Mouse (Mus musculus) testis, adult 2 months (tissue): ENCODE measurements around the gene Gprasp1. TPM values are rescaled to one million over a fixed set of nuclear protein-coding genes. Genes with fewer than 3 reads are reported as not detected.
"Not testable (repeated sequence)": the region's sequence is repeated elsewhere in the genome, so short reads cannot be mapped to it uniquely, and the experiment has no call there.

ENCODE experiments used
- H3K27ac ChIP-seq: fragments of 200-500 bp; 2 replicates; pipeline ENCODE4 v1.5.1; 2012; ENCODE audit warnings: low read depth, low read length; ENCODE audit not compliant: control insufficient read depth, insufficient read depth
- H3K27me3 ChIP-seq: fragments of 200-500 bp; 2 replicates; pipeline ENCODE4 v1.6.1; 2012; ENCODE audit warnings: mild to moderate bottlenecking, low read length, moderate library complexity; ENCODE audit not compliant: control insufficient read depth, insufficient read depth
- H3K36me3 ChIP-seq: fragments of 200-500 bp; 2 replicates; pipeline ENCODE4 v1.6.1; 2012; ENCODE audit warnings: mild to moderate bottlenecking, low read length; ENCODE audit not compliant: control insufficient read depth, insufficient read depth
- H3K4me1 ChIP-seq: fragments of 200-500 bp; 2 replicates; pipeline ENCODE4 v1.6.1; 2012; ENCODE audit warnings: low read length; ENCODE audit not compliant: control insufficient read depth, insufficient read depth
- H3K4me3 ChIP-seq: fragments of 200-500 bp; 2 replicates; pipeline ENCODE4 v1.5.1; 2012; ENCODE audit warnings: low read depth, mild to moderate bottlenecking, low read length, moderate library complexity, mixed read lengths; ENCODE audit not compliant: control insufficient read depth
- CTCF ChIP-seq: fragments of 200-500 bp; IDR thresholded peaks from 2 replicates; pipeline ENCODE4 v1.5.1; 2012; ENCODE audit warnings: low read depth, mild to moderate bottlenecking, inconsistent platforms, low read length, moderate library complexity; ENCODE audit not compliant: control insufficient read depth, insufficient read depth, insufficient replicate concordance
- POLR2A ChIP-seq: fragments of 200-500 bp; IDR thresholded peaks from 2 replicates; pipeline ENCODE4 v1.6.1; 2012; ENCODE audit warnings: low read depth, mild to moderate bottlenecking, inconsistent platforms, low read length, moderate library complexity; ENCODE audit not compliant: control insufficient read depth
- polyA plus RNA-seq: library from polyadenylated mRNA; depleted of rRNA; stranded (reverse); fragments of >200 nt; gene quantifications from 2 replicates; pipeline ENCODE4 v1.2.3, GENCODE M21; 2012; rRNA removed

Gene Gprasp1
- polyA plus RNA-seq, 1 experiment, result 8.3 TPM

DNA sequence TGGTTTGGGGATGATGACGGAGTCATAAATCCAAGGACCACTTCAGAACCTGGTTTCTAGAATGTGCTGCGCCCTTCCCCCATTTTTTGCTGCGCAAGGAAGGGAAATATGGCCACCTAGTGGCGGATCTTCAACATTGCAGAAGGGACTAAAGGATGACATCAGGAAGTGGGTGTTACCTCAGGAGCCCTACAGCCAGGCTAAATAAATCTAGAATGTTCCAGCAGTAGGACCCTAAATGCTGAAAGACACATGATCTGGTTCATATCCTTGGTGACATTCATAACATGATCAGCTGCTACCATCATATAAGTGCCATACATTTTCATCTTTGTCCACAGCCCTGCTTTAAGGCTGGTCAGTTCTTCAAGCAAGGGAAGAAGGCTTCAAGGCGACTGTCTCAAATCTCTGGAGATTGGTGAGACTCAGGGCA lies 54.7 kb downstream of the Gprasp1 start, which contains the start of gene Bhlhb9:
Gene Bhlhb9 (plus strand): TSS at position 383 of the 433 bp plus-strand sequence.
- H3K36me3 ChIP-seq, H3K4me1 ChIP-seq, H3K27me3 ChIP-seq: not testable (repeated sequence)
- H3K4me3 ChIP-seq, result peak within 1 kb of the TSS; percentile 73
- H3K27ac ChIP-seq, result peak within 1 kb of the TSS; percentile 54

- TF ChIP-seq CTCF (no peak), POLR2A (no peak)
- H3K36me3 ChIP-seq, result no peaks in the 10 kb centered on the region
- H3K27ac ChIP-seq, result no peak overlapping the region
- no peak overlapping the region for H3K4me3 ChIP-seq
- H3K4me1 ChIP-seq, result no peaks in the 10 kb centered on the region
- no peaks in the 10 kb centered on the region for H3K27me3 ChIP-seq
Measured at GRCm38 (mm10) chrX:135804149-135804548, 61.6 kb downstream of the Gprasp1 start.

GRCm38 (mm10) chrX:135805780-135806179 lies 63.2 kb downstream of the Gprasp1 start:
- no peaks in the 10 kb centered on the region for H3K36me3 ChIP-seq
- no peak for TF ChIP-seq POLR2A
- no peak for TF ChIP-seq CTCF
- no peaks in the 10 kb centered on the region for H3K27me3 ChIP-seq
- H3K4me1 ChIP-seq, result no peaks in the 10 kb centered on the region
- H3K27ac ChIP-seq, result no peak overlapping the region
- no peak overlapping the region for H3K4me3 ChIP-seq

DNA sequence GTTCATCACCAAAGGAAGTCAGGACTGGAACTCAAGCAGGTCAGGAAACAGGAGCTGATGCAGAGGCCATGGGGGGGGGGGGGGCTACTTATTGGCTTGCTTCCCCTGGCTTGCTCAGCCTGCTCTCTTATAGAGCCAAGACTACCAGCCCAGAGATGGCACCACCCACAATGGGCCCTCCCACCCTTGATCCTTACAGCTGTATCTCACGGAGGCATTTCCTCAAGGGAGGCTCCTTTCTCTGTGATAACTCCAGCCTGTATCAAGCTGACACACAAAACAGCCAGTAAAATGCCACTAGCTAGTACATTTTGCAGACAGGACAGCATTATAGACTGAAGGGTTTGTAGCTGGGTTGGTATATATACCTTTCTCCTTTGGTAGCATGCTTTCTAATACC lies 93.4 kb downstream of the Gprasp1 start:
- not testable (repeated sequence) for H3K27ac ChIP-seq, H3K36me3 ChIP-seq, H3K4me3 ChIP-seq, H3K27me3 ChIP-seq, H3K4me1 ChIP-seq

DNA sequence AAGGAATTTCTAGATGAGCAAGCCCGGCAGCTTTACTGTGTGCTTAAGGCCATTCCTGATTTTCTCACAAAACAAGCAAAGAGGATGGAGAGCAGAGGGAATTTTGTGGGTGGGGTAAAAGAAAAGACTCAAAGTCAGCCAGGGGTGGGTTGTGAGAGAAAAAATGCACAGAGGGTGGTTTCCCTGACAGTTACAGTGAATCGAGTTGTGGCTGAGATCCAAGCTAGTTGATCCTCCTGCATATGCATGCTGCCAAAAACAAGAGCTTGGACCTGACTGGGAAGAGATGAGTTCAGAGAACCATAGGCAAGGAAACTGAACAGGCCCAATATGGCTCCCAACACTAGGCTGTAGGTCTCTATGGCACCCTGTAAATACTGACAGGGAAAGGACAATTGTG lies 95.4 kb downstream of the Gprasp1 start:
- H3K4me1 ChIP-seq, result no peaks in the 10 kb centered on the region
- H3K27me3 ChIP-seq, result no peaks in the 10 kb centered on the region
- H3K36me3 ChIP-seq, result no peaks in the 10 kb centered on the region
- H3K4me3 ChIP-seq, result no peak overlapping the region
- no peak for TF ChIP-seq CTCF
- TF ChIP-seq POLR2A, result no peak
- no peak overlapping the region for H3K27ac ChIP-seq

DNA sequence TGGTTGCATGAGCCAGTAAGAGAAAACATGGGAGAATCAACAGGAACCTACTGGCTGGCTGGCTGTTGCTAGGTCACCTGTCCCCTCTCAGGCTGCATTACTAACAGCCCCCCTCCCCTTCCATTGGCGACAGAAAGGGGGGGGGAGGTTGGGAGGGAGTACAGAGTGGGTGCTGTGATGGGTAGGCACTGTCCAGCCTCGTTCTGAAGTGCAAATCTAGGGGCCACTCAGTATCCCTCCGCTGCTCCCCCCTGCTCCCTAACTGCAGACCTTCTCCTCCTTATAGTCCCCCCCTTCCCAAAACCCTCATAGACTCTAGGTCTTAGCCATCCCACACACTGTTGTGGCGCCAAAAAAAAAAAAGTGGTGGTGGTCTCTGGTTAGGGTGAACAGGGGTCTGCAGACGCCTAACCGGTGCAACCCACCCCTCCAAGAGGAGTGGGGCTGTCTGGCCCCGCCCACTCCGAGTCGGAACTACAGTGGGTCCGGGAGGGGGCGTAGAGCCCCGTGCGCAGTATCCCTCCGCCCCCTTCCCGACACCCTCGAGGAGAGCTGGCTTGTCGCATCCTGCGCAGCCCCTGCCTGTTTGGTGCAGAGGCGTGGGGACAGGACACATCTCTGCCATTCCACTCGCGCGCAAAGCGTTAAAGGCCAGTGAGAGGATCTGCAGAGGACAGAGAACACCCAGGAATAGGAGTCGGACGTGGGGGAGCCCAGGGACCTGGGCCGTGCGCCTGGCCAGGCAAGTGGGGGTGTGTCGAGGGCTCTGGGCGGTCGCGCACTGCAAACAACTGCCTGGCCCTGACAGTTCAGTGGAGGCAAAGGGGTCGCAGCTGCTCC lies 96.2 kb downstream of the Gprasp1 start, which contains the start of gene Gprasp2:
Gene Gprasp2 (plus strand): TSS at position 514 of the 840 bp plus-strand sequence.
- not testable (repeated sequence) for H3K27me3 ChIP-seq, H3K4me1 ChIP-seq, H3K36me3 ChIP-seq
- TF ChIP-seq POLR2A, result 0 out of 2 replicates have a peak, but pooled peaks have one; percentile 13
- peak within 1 kb of the TSS; percentile 18; the same call in 1 of the 2 replicates for H3K27ac ChIP-seq
- peak within 1 kb of the TSS; percentile 49 for H3K4me3 ChIP-seq

- not testable (repeated sequence) for H3K27me3 ChIP-seq, H3K4me1 ChIP-seq, H3K36me3 ChIP-seq
- H3K27ac ChIP-seq, result peak overlapping the region; percentile 18; the same call in 1 of the 2 replicates
- H3K4me3 ChIP-seq, result peak overlapping the region; percentile 49
Measured at GRCm38 (mm10) chrX:135839397-135840391, 97.2 kb downstream of the Gprasp1 start.

Other genes starting within 250 kb of the Gprasp1 start
- 2.2 and 3.4 TPM in 2 replicates for gene AV320801, start 248.1 kb upstream of the Gprasp1 start, polyA plus RNA-seq
- 0.37 and 0.54 TPM in 2 replicates for gene Nxf7, start 144.0 kb upstream of the Gprasp1 start, polyA plus RNA-seq
- 8.3 and 11.8 TPM in 2 replicates for gene Prame, start 115.0 kb upstream of the Gprasp1 start, polyA plus RNA-seq
- 13.4 and 19.5 TPM in 2 replicates for gene Tcp11x2, start 48.9 kb upstream of the Gprasp1 start, polyA plus RNA-seq
- 44.3 and 77.7 TPM in 2 replicates for gene Tmsb15a, start 17.5 kb upstream of the Gprasp1 start, polyA plus RNA-seq
- gene Armcx5, start within 50 bp of the Gprasp1 start, polyA plus RNA-seq, result 1.6 and 1.8 TPM in 2 replicates
- gene Bhlhb9, start 54.9 kb downstream of the Gprasp1 start, polyA plus RNA-seq, result 2.0 and 2.1 TPM in 2 replicates
- gene Gprasp2, start 96.3 kb downstream of the Gprasp1 start, polyA plus RNA-seq, result 9.3 and 14.6 TPM in 2 replicates